Mouse (Mus musculus): ENCODE results near the gene Ugp2. TPM values are rescaled to one million over a fixed set of nuclear protein-coding genes. Genes with fewer than 3 reads are reported as not detected.

Ugp2 gene
- polyA plus RNA-seq, 1 experiment from 2014 or later: 175 TPM

DNA sequence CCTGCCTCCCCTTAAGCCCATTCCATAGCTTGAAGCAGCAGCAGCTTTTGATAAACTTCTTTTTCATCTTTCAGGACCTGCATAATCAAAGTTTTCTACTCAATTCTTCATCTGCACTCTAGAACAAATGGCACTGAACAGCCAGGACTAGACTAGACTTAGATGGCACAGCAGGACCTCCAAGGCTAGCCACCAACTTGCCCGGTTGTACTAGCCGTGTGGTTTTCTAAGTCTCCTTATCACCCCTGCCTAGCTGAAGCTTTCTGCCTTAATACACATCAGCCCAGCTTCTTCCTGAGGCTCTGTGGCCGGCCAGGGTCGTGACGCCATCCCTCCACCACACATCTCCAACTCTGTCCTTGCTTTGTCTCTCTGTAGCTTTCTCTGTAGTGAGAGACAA, 42.9 kb downstream of the Ugp2 start:
- Histone ChIP-seq H3K27ac (no peak overlapping the region), H3K9me3 (replicated peaks) (no peaks in the 10 kb centered on the region), H3K36me3 (peaks cover 58% of the 10 kb centered on the region), H3K4me1 (replicated peaks) (no peaks in the 10 kb centered on the region), H3K27me3 (no peaks in the 10 kb centered on the region), H3K4me3 (no peak overlapping the region), H3K9ac (no peak overlapping the region), H3K4me2 (no peak overlapping the region)
- WGBS: 71% methylated on average over 5 of the region's 5 CpGs
- no peak for ATAC-seq (replicated peaks; ENCODE audit: insufficient number of reproducible peaks, insufficient read depth, low FRiP score, low read depth)

DNA sequence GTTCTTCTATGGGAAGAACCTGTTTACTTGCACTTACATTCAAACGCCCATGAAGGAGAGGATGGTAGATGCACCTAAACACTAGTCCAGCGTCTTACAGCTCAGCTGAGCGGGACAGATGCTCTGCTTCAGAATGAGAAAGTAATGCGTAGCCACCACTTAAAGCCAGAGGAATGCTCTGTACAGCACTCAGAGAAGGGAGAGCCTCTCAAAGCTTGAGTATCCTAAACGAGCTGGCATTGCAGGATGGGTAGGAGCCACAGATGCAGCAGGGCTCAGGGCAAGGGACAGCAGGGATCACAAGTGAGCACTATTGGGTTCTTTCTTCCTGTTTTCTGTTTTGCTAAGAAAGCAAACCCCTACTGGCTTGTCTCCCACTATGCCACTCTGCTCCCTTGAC, 43.5 kb downstream of the Ugp2 start:
- Histone ChIP-seq H3K27ac (no peak overlapping the region), H3K27me3 (no peaks in the 10 kb centered on the region), H3K36me3 (peaks cover 58% of the 10 kb centered on the region), H3K9ac (no peak overlapping the region), H3K4me1 (replicated peaks) (no peaks in the 10 kb centered on the region), H3K4me3 (no peak overlapping the region), H3K9me3 (replicated peaks) (no peaks in the 10 kb centered on the region), H3K4me2 (no peak overlapping the region)
- ATAC-seq (replicated peaks; ENCODE audit: insufficient number of reproducible peaks, insufficient read depth, low FRiP score, low read depth): no peak
- 83% methylated on average over 5 of the region's 5 CpGs for WGBS

DNA sequence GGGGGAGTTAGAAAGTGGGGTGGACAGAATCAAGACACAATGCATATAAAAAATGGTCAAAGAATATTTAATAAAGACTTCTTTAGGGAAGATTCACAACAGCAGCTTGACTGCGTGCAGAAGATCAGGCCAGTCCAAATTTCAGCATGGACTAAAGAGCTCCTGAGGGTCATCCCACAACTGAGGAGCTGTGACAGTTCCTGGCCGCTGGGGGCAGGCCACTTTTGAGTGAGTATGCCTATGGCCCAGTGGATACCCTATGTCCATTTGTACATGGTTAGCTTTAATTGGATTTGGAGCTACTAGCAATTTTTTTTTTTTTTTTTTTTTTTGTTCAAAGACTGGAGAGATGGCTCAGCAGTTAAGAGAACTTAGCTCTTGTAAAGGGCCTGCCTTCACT, 44.2 kb downstream of the Ugp2 start:
- no peak for ATAC-seq (replicated peaks; ENCODE audit: insufficient number of reproducible peaks, insufficient read depth, low FRiP score, low read depth)
- Histone ChIP-seq H3K4me3 (no peak overlapping the region), H3K27me3 (no peaks in the 10 kb centered on the region), H3K4me2 (no peak overlapping the region), H3K4me1 (replicated peaks) (no peaks in the 10 kb centered on the region), H3K36me3 (peaks cover 59% of the 10 kb centered on the region), H3K9ac (no peak overlapping the region), H3K27ac (no peak overlapping the region), H3K9me3 (replicated peaks) (no peaks in the 10 kb centered on the region)
- WGBS: 68% methylated on average over 2 of the region's 2 CpGs

DNA sequence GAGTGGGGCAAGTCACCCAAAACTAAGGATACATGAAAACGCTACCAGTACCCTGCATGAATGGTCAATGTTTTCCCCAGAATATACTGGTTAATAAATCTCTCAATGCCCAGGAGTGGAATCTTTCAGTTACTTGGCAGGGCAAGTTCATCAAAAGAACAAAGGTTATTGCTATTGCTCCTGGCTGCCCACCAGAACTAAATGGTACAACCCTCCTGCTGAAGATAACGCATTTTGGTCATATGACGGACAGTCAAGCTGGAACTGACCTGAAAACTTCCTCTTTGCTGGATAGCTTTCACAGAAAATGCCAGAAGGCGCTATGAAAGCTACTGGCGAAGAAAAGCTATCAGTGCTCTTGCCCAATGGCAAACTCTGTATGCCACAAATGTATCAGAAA, 45.2 kb downstream of the Ugp2 start:
- H3K9ac ChIP-seq: no peak overlapping the region
- H3K4me3 ChIP-seq: no peak overlapping the region
- H3K9me3 ChIP-seq (replicated peaks): no peaks in the 10 kb centered on the region
- peaks cover 59% of the 10 kb centered on the region for H3K36me3 ChIP-seq
- H3K27me3 ChIP-seq: no peaks in the 10 kb centered on the region
- WGBS: 86% methylated on average over 5 of the region's 5 CpGs
- no peak for ATAC-seq (replicated peaks; ENCODE audit: insufficient number of reproducible peaks, insufficient read depth, low FRiP score, low read depth)
- no peak overlapping the region for H3K4me2 ChIP-seq
- H3K4me1 ChIP-seq (replicated peaks): peaks cover 6% of the 10 kb centered on the region; the same call in 1 of the 2 replicates
- no peak overlapping the region for H3K27ac ChIP-seq

DNA sequence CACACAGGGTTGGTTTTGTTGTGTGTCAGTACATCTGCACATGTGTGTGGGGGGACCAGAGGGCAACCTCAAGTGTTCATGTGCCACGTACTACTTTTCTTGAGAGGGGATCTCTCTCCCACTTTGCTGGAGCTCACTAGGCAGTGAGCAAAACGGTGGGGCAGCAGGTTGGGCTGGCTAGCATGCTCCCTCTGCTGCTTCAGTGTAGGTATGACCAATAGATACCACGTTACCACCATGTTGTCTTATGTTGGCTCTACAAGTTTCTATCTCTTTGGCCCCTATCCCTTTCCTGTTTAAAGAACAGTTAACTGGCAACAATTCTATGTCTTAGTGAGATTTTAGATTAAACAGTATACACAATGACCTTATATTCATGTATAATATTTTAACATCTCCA, 48.7 kb downstream of the Ugp2 start:
- peaks cover 30% of the 10 kb centered on the region for H3K36me3 ChIP-seq

DNA sequence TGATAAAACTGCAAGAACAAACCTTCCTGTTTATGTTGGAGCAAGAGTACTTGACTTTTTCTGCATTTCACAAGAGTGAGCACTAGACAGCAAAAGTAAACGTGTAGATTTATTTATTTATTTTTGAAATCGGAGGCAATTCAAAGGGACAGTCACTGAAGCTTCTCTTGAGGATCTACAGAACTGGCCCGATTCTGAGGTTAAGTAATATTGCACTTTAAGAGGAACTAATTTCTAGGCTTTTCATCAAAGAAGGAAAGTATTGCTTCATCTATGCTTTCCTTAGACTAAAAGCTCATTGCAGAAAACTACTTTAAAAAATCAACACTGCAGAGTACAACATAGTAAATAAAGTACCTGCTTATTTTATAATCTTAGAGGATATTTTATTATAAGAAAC, 49.4 kb downstream of the Ugp2 start:
- Histone ChIP-seq H3K9me3 (replicated peaks) (no peaks in the 10 kb centered on the region), H3K4me1 (replicated peaks) (peaks cover 6% of the 10 kb centered on the region; the same call in 1 of the 2 replicates), H3K9ac (no peak overlapping the region), H3K27ac (no peak overlapping the region), H3K36me3 (peaks cover 23% of the 10 kb centered on the region), H3K4me2 (no peak overlapping the region), H3K27me3 (no peaks in the 10 kb centered on the region), H3K4me3 (no peak overlapping the region)
- no peak for ATAC-seq (replicated peaks; ENCODE audit: insufficient number of reproducible peaks, insufficient read depth, low FRiP score, low read depth)
- WGBS: 61% methylated on average over 3 of the region's 3 CpGs

More for the DNA sequence above, 48.7 kb downstream of the Ugp2 start:
- H3K4me1 ChIP-seq (replicated peaks): peaks cover 6% of the 10 kb centered on the region; the same call in 1 of the 2 replicates
- H3K9ac ChIP-seq: no peak overlapping the region
- no peaks in the 10 kb centered on the region for H3K9me3 ChIP-seq (replicated peaks)
- 79% methylated on average over 3 of the region's 3 CpGs for WGBS
- H3K27me3 ChIP-seq: no peaks in the 10 kb centered on the region
- no peak overlapping the region for H3K4me3 ChIP-seq
- no peak overlapping the region for H3K4me2 ChIP-seq
- H3K27ac ChIP-seq: no peak overlapping the region
- ATAC-seq (replicated peaks; ENCODE audit: insufficient number of reproducible peaks, insufficient read depth, low FRiP score, low read depth): no peak

DNA sequence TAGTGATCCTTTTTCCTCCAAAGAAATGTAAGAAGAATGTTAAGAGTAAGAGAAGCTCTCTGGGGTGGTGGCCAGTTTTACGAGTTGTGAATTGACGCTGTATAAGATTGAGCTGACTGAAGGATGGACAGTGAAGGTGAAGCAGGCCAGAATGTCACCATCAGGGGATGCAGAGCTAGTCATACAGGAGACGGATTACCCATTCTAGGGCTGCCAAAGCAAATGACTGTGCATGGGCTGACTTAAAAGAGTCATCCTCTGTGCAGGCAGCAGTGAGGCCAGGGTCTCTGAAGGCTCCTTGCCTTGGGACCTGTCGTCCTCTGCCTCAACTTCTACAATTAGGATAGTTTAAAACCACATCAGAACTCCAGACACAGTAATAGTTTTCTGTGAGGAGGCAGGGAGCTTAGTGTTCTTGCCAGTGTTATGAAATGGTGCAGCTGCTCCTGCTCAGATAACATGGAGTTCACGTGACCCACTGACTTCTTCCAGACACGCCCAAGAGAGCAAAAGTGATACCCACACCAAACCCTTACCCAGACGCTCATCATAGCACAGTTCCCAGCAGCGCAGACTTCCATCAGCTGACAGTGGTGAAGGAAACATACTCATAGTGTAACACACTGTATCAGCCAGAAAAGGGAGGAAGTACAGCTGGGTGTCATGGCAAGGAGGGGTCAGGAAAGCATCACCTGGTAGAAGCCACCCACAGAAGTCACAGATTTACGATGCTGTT, 56.9 kb downstream of the Ugp2 start:
- Histone ChIP-seq H3K27ac (no peak overlapping the region), H3K9me3 (replicated peaks) (no peaks in the 10 kb centered on the region), H3K27me3 (no peaks in the 10 kb centered on the region), H3K4me1 (replicated peaks) (no peaks in the 10 kb centered on the region), H3K4me2 (no peak overlapping the region), H3K9ac (no peak overlapping the region), H3K36me3 (peaks cover 12% of the 10 kb centered on the region; the same call in 1 of the 2 replicates), H3K4me3 (no peak overlapping the region)
- ATAC-seq (replicated peaks; ENCODE audit: insufficient number of reproducible peaks, insufficient read depth, low FRiP score, low read depth): no peak
- WGBS: 73% methylated on average over 9 of the region's 9 CpGs

DNA sequence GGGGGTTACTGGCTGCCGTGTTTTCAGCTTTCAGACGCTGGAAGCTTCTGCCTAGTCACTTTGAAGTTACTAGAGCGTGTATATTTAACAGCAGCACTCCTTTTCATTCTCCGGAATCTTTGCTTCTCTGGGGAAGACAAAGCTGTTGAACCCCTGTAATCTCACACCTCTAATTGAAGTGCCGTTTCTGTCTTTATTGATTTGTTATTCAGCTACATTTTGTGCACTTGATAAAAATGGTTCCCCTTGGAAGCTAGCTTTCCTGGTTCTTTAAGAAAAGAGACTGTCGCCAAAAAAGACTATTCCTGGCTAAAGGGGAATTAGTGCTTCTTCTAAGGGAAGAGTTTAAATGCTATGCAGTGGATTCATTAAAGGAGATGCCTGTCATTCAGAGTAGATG, 61.5 kb downstream of the Ugp2 start:
- WGBS: 53% methylated on average over 6 of the region's 6 CpGs
- Histone ChIP-seq H3K9me3 (replicated peaks) (no peaks in the 10 kb centered on the region), H3K27ac (no peak overlapping the region), H3K4me2 (no peak overlapping the region), H3K4me1 (replicated peaks) (peaks cover 4% of the 10 kb centered on the region; the same call in 1 of the 2 replicates), H3K9ac (no peak overlapping the region), H3K36me3 (peaks cover 12% of the 10 kb centered on the region; the same call in 1 of the 2 replicates), H3K27me3 (no peaks in the 10 kb centered on the region), H3K4me3 (no peak overlapping the region)
- ATAC-seq (replicated peaks; ENCODE audit: insufficient number of reproducible peaks, insufficient read depth, low FRiP score, low read depth): no peak

DNA sequence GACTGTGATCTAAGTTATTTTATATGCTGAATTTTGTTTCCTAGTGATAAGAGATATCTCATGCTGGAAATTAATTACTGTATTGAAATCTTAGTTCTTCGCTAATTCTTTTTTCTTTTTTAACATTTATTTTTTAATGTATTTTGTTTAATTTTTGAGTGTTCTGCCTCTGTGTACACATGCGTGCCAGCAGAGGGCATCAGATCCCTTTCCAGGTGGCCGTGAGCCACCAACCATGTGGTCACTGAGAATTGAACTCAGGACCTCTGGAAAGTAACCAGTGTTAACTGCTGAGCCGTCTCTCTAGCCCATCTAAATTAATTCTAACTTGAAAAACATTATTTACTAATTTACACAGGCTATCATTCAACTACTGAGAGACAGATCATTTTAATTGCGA, 62.9 kb downstream of the Ugp2 start:
- Histone ChIP-seq H3K9ac (no peak overlapping the region), H3K4me1 (replicated peaks) (peaks cover 4% of the 10 kb centered on the region; the same call in 1 of the 2 replicates), H3K4me3 (no peak overlapping the region), H3K27ac (no peak overlapping the region), H3K9me3 (replicated peaks) (no peaks in the 10 kb centered on the region), H3K4me2 (no peak overlapping the region), H3K27me3 (no peaks in the 10 kb centered on the region), H3K36me3 (peaks cover 12% of the 10 kb centered on the region; the same call in 1 of the 2 replicates)
- ATAC-seq (replicated peaks; ENCODE audit: insufficient number of reproducible peaks, insufficient read depth, low FRiP score, low read depth): no peak
- WGBS: 86% methylated on average over 5 of the region's 5 CpGs

DNA sequence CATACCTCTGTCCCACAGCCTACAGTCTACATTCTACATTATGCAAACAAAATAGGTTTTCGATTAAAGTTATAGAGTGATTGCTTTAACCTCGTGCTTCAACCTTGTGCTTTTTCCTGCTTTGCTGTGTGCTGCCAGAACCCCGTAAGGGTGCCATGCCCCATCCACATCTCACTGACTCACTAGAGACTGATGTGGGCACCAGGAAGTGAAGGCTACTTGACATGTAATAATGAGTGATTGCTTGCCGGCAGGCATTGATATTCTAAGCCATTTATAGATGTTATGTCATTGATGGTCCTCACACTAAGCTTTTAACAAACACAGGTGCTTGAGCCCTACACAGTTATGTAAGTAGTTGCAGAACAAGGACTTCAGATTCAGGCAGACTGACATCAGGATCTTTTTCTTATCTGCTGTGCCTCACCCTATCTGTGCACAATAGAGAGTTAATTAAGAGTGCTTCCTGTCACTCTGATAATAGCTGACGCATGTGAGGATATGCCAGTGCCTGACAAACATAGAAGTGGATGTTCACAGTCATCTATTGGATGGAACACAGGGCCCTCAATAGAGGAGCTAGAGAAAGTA, 63.8 kb downstream of the Ugp2 start:
- Histone ChIP-seq H3K27me3 (no peaks in the 10 kb centered on the region), H3K27ac (no peak overlapping the region), H3K9me3 (replicated peaks) (no peaks in the 10 kb centered on the region), H3K9ac (no peak overlapping the region), H3K4me1 (replicated peaks) (peaks cover 4% of the 10 kb centered on the region; the same call in 1 of the 2 replicates), H3K4me2 (no peak overlapping the region), H3K36me3 (peaks cover 6% of the 10 kb centered on the region; the same call in 1 of the 2 replicates), H3K4me3 (no peak overlapping the region)
- ATAC-seq (replicated peaks; ENCODE audit: insufficient number of reproducible peaks, insufficient read depth, low FRiP score, low read depth): no peak
- WGBS: 59% methylated on average over 5 of the region's 5 CpGs

DNA sequence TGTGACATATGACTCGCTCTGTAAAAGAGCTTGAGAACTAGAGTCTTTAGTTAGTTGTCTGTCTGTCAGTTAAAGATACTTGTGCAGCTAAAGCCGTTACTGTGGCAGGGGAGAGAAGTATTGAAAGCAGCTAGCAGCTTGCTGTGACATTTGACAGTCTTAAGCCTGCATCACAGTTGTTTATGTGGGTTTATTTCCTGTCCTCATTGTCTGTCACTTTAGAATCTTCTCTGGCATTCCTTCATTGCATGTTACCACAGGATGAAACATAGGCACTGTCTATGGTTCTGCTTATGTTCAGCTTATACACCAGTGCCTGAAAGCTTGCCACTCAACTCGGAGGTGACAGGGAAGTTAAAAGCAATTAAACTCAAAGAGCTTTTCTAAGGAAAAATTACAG, 67.4 kb downstream of the Ugp2 start:
- ATAC-seq (replicated peaks; ENCODE audit: insufficient number of reproducible peaks, insufficient read depth, low FRiP score, low read depth): no peak
- WGBS: 83% methylated on average over 3 of the region's 3 CpGs

DNA sequence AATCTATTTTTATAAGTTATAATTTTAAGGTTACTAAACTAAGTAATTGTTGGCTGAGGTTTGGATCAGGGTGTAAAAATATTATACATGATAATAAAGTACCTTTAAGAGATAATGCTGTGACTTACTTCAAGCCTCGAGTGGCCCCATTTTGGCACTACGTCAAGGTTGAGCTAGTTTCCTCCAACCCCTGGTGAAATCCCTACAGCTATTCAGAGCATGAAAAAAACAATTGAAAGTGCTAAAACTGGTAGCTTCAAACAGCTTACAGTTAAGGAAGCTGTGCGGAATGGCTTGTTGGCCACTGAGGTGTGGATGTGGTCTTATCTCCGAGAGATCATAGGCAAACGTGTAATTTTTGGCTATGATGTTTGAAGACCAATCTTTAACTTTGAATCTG, 75.5 kb downstream of the Ugp2 start:
- 63% methylated on average over 5 of the region's 5 CpGs for WGBS
- peaks cover 11% of the 10 kb centered on the region for H3K4me1 ChIP-seq (replicated peaks)
- H3K27me3 ChIP-seq: no peaks in the 10 kb centered on the region
- H3K4me2 ChIP-seq: no peak overlapping the region
- H3K27ac ChIP-seq: no peak overlapping the region
- H3K36me3 ChIP-seq: peaks cover 14% of the 10 kb centered on the region
- H3K9me3 ChIP-seq (replicated peaks): no peaks in the 10 kb centered on the region
- no peak overlapping the region for H3K4me3 ChIP-seq
- ATAC-seq (replicated peaks; ENCODE audit: insufficient number of reproducible peaks, insufficient read depth, low FRiP score, low read depth): no peak
- H3K9ac ChIP-seq: no peak overlapping the region

More for the DNA sequence above, 67.4 kb downstream of the Ugp2 start:
- Histone ChIP-seq H3K4me2 (no peak overlapping the region), H3K36me3 (peaks cover 14% of the 10 kb centered on the region), H3K9me3 (replicated peaks) (no peaks in the 10 kb centered on the region), H3K27me3 (no peaks in the 10 kb centered on the region), H3K9ac (no peak overlapping the region), H3K27ac (no peak overlapping the region), H3K4me1 (replicated peaks) (peaks cover 4% of the 10 kb centered on the region; the same call in 1 of the 2 replicates), H3K4me3 (no peak overlapping the region)
